Mouse (Mus musculus) c-Kit-positive CD71-positive TER-119-positive erythroid progenitor cells, embryonic 14.5 days (primary cell): ENCODE data around the gene Grtp1.

Source experiments
- DNase-seq: peaks from one replicate; pipeline ENCODE4 v3.0.0-alpha.2; 2013; ENCODE audit warnings: low spot score

Gene Grtp1

DNA sequence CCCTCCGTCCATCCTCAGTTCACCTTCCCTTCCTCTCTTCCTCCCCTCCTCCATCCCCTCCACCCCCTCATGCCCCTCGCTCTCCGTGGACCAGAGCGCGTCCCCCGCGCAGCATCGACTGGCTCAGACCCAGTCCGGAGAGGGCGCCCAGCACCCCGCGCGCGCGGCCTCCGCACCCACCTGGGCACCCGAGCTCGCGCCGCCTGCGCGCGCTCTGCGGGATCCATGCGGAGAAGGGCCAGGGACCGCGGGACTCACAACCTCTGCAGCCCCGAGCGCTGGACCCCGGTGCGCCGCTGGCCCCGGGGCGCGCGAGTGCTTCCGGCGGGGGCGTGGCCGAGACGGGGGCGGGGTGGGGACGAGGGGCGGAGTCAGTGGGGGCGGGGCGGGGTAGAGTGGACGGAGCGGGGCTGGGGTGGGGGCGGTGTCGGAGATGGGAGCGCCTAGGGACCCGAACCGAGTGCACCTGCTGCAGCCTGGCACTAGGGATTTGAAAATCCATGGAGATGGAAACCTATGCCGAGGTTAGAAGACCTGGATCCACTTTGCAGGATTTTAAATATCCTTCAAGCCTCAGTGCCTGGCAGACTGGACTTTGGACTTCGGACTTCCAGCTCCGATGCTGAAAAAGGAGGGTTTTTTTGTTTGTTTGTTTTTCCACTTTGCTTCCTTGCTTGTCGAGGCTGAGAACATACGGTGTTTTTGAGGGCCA, at the start of gene Grtp1:
Gene Grtp1 (minus strand): TSS at position 320 of the 712 bp plus-strand sequence.
- peak; percentile 42 for DNase-seq

DNA sequence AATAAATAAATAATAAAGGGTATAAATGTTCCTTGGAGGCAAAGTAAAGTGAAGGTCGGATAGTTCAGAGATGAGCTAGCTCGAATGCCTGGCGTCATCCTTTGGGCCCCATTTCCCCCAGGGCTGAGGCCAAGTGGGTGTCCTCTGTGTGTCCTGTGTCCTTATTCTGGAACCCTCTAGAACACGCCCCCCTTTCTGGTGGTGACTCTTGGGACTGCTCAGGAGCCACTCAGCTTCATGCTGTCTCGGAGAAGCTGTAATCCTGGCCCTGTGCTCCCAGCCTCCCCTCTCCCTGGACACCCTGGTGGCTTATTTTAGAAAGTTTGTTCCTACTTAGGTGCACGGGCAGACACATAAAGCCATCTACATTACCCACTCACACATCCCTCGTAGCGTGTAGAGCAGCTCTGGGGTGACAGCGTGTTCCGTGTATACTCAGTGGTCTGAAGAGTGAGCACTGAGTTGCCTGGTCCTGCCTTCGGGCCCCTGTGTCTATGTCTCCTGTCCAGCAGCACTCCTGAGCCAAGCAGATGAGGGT, 44.0 kb upstream of the Grtp1 start:
- DNase-seq, result no peak

DNA sequence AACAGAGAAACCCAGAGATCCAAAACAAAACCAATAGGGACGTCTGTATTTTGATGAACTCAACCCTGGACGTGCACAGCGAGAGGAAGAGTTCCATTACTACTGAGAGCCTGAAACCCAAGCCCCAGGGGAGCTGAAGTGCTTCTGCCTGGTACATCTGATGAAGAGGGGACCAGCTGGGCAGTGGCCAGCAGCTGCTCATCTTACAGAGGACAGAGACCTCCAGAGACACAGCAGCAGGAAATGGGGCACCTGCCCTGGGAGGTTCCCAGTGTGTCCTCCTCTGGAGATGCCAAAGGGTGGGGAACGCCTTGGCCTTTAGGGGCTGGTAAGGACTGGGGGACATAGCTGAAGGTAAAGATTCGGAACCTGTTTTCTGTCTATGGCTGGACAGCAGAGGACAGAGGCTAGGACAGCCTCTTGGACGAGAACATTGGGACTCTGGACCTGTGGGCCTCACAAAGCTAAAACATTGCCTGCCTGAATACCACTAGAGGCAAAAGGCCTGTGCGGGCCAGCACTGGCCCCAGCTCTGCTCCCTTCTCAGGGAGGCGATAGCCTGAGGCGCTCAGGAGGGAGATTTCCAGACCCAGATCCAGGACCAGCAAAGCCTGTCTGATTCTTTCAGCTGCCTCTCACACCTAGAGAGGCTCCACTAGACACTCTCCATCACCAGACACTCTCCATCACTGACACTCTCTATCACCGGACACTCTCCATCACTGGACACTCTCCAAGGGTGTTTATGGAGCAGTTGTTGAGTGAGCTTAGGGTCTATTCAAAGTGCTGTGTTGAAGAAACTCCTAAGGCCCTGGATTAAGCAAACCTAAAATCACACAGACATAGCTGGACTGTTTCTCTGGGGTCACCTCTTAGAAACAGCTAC, 42.8 kb upstream of the Grtp1 start:
- DNase-seq, result no peak

DNA sequence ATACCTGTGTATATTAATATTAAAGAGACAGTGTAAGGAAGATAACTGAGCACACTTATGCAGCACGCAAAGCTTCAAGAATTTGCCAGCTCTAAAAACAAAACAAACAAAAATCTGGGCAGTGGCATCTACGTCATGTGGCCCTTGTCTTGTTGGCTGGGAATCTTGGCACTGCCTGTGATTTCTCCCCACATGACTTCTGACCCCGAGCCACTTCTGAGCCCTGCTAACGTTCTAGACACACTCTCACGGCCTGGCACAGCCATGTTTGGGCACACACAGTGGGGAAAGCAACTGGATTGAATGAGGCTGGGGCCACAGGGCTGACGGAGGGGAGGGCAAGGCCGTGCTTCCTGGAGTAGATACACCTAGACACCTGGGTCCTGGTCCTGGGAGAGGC, 40.3 kb upstream of the Grtp1 start:
- DNase-seq, result no peak

DNA sequence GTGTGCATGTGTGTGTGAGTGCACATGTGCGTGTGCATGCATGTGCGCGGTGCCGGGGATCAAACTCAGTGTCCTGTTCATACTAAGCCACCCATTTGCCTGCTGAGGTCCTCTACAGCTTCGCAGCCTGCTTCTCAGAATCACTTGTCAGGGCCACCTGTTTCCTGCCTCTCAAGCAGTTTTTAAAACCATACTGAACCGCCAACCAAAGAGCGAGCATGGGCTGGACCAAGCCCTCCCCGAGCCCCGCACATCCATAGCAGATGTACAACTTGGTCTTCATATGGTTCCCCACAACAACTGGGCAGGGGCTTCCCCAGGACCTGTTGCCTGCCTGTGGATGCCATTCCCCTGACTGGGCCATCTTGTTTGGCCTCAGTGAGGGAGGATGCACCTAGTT, 39.6 kb upstream of the Grtp1 start:
- no peak for DNase-seq

DNA sequence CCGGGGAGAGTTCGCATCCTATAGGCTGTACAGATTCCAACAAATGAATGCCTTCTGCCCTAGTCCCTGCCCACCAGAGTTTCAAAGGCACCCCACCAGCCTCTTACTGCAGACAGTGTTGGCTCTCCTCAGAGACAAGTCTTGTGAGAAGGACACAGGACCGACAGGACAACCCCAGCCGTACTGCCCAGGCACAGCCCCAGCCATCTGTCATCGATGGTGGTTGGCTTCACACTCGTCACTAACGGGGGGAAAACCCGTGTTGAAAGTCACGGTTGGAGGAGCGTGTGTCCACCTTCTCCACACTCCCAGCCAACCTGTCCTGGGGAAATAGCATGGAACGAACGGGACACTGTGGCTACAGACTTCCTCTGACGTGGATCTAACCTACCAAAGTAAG, 34.4 kb upstream of the Grtp1 start:
- DNase-seq, result no peak

DNA sequence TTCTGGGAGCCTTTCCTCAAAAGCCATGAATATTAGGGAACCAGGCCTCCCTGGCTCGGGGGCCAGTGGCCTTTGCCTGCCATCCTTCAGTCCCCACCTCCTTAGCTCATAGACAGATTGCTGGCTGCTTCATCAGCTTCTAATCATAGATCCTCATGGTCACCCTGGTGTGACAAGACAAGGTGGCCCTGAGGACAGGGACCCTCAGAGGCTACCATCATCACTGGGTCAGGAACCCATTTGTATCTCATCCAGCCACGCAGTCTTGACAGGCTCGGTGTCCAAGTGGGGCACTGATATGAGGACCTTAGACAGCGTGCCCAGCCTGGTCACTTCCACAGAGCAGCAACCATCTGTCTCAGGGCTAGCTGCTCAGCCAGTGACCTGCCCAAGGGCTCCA, 30.1 kb upstream of the Grtp1 start:
- no peak for DNase-seq

DNA sequence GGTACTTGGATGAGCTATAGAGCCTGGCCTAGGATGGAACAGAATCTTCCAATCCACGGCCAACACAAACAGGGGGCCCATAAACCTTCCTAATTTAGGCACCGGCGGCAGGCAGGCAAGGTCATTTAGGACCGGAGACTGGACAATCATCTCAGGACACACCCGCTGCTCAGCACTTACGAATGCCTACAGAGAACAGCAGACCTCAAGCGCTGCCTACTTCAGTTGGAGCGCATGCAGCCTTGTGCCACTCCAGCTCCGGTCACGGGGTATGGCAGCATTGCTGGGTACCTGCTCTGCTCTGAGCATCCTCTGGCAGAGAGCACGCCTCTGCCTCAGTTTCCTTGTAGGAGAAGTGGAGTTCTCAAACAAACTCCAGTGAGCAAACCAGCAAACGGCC, 29.4 kb upstream of the Grtp1 start:
- no peak for DNase-seq

DNA sequence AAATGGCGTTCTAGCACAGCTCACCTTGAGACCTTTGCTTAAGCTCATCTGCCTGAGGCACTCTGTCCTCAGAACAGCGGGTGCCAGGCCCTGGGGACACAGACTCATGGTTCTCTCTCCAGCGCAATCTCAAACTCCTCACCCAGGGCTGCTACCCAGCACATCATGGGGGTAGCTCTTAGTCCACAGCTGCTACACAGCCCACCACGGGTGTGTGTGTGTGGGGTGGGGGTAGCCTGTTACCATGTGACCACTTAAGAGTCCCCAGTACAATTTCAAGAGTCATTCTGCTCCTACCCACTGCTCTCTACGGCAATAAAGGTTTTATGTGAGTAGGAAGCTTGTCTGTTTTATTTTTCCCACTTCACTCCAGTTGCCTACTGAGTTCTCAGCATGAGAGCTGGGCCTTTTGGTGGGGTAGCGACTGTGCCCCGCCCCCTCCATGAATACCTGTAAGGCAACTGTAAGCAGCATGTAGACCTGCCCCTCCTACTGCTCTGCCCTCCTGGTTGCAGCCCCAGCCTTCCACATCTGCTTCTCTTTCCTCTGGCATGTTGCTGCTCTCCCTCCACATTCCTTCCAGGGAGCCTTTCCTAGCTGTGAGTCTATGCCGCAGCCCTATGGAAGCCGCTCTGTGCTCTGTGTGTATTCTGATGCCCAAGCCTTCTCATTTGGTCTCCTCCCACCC, 28.6 kb upstream of the Grtp1 start:
- no peak for DNase-seq

DNA sequence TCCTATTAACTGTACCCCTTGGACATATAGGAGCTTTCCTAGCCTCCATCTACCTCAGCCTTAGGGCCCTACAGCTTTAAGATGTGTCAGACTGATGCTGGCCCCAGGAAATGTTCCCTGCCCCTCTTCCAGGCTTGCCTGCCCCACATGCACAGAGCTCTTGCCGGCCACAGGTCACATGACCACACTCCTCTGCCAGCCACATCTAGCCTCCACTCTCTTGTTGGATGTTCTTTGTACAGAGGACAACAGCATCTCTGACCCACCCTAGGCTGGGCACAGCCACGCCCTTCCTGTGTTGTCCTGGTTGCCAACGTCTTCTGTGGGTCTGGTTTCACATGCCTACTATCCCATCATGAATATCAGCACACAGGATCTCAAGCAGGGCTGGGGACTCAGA, 26.8 kb upstream of the Grtp1 start:
- DNase-seq, result no peak

DNA sequence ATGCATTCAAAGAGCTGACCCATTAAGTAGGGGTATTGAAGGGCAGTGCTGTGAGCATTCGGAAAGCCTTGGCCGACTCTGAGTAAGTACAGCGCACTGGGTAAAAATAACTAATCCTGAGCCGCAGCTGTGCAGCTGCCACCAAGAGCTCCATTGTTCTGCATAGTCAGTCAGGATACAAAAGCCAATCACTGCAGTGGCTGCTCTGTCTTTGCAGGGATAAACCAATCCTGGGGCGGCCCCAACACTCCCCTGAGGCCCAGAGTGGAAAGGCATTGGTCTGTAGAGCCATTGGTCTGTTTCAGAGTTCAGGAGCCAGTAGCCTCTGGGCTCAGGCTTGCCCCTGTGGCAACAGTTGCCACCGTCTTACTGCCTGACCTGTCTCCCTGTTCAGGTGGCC, 25.9 kb upstream of the Grtp1 start:
- DNase-seq, result no peak

DNA sequence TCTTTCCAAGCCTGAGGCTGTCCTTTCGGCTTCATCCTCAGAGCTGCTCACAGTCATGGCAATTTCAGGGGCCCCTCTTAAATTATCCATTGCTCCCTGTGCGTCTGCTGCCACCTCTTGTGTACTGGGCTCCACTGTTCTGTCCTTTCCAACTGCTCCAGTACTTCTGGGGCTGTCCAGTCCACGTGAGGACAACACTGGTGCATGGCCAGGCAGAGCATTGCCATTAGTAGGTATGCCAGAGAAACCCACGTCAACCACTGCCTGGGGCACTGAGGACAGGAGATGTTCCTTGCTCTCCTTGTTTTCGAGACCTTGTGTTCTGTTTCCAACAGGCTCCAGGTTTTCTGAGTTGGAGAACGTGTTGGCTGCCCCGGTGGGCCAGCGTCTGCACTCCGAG, 24.0 kb upstream of the Grtp1 start:
- DNase-seq, result no peak

DNA sequence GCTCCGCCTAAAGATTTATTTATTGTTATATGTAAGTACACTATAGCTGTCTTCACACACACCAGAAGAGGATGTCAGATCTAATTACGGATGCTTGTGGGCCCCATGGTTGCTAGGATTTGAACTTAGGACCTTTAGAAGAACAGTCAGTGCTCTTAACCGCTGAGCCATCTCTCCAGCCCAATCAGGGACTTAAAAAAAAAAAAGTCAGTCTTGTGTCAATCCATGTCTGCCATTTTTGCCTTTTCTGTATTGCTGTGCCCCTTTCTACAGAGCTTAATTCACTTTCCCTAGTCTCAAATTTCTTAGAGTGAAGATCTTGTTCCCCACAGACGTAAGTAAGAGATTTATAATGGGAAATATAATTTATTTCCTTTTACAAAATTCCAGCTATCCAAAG, 18.0 kb upstream of the Grtp1 start:
- no peak for DNase-seq

DNA sequence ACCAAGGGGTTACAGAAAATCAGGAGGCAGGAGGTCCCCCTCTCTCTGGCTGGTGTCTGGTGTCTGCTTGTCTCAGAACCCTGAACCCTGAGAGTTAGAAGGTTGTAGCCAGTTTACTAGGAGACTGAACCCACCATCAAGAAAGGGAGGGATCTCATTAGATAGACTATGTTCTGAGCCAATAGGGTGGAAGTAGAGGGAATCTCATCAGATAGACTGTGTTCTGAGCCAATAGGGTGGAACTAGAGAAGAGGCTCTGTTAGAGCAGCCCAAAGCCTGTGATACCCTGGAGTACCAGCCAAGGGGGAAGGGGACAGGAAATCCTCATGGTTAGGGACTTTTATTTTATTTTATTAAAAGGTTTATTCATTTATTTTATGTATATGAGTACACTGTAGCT, 17.6 kb upstream of the Grtp1 start:
- no peak for DNase-seq

DNA sequence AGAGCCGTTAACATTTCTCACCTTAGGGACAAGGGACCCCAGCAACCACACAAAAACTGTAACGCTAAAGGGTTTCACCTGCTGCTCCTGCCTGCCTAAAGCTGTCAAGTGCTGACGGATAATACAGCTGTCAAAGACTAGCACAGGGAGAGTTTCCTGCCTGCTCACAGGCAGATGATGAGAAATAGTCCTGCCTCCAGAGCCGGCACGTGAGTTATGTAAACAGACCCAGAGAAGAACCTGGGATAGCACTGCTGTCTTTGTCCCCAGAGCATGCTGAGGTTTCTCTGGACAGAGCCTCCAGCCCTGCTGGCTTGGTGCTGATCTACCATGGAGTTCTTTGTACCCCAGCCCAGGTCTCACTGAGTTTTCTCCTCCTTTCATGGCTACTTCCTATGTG, 16.7 kb upstream of the Grtp1 start:
- DNase-seq, result no peak

DNA sequence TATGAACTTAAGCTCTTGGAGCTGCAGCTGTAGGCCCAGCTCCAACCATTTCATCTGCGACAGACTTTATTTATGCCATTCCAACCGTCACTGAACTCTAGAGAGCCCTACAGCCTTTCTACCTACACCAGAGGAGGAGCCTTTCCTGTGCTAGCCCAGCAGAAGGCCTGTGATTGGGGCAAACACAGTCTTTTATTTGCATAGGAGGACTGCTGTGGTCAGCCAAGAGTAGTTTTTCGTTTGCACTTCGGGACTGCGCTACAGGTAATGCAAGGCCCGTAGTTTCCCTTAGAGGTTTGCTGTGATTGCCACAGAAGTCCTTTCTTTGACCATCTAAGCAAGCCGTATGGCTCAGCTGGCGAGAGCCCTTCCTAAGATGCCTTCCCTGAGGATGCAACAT, 16.0 kb upstream of the Grtp1 start:
- no peak for DNase-seq

DNA sequence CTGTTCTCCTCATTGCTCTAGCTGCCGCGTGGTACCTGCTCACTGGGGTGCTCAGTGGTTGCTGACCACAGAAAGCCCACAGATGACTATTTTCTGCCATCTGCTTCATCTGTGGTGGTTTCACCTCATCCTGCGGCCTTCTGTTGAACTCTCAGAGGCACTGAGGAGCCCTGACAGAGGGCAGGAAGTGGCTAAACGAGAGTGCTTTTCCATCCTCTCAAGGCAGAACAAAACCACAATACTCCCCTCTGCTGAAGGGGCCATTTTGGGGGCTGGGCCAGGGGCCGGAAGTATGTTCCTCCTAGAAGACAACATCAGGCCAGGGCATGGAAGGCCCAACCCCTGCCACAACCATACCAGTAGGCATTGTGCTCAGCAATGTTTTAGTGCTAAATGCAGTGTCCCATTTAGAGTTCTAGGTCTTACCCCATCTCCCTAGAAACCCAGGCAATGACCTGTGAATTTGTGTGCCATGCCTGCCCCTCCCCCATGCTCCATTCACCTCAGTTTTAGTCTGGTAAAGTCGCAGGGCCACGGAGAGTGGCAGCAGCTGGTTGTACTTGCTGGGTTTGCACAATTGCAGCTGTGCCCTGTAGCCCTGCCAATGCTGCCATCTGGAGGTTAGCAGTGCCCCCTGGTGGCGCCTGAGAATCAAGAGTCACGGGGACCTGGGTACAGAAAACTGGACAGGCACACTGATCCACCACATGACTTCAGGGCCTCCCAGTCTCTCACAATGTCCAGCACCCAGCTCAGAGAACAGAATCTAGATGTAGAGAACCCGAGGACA, 13.3 kb upstream of the Grtp1 start:
- DNase-seq, result peak; percentile 81

DNA sequence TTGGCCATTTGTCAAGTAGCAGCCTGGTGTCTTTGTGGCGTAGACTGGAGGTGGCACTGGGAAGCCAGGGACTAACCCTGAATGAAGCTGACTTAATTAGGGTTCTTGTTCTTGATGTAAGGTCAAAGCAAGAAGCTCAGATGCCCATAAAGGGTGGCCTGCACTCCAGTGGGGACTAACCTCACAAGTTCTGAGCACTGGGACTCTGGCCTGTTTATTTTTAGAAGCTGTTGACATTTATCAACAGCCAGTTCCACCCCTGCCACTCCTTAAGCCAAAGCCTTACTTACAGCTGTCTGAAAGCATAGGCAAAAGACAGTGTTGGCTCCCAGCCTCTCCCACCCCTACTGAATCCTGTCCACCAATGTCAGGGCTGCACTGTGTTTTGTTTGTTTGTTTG, 9.3 kb upstream of the Grtp1 start:
- DNase-seq, result no peak

DNA sequence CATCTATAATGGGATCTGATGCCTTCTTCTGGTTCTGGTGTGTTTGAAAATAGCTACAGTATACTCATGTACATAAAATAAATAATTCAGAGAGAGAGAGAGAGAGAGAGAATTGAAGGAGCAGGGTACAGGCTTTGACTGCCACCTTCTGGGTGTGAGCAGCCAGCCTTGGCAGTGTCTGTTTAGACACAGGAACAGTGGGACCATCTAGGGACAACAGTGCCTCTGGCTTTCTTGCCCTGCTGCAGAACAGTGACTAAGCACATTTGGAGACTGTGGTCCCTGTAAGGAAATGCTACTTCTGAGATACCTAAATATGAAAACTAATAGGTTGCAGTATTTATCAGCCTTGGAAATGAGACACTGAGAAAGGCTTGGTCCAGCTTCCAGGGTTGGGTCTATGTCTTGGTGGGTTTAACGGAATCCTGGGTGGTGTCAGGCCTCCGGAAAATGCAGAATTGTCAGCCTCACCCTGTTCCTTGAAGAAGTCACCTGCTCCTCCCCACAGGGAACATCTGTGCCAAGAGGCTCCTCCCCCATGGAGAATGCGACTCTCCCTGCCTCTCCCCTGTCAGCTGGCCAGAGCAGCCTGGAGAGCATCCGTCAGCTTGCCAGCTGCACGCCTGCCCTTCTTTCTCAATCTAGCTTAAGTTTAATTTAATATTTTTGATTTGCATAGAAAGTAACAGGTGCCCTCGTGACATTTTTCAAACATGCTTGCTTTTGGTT, 8.4 kb upstream of the Grtp1 start:
- peak; percentile 64 for DNase-seq

DNA sequence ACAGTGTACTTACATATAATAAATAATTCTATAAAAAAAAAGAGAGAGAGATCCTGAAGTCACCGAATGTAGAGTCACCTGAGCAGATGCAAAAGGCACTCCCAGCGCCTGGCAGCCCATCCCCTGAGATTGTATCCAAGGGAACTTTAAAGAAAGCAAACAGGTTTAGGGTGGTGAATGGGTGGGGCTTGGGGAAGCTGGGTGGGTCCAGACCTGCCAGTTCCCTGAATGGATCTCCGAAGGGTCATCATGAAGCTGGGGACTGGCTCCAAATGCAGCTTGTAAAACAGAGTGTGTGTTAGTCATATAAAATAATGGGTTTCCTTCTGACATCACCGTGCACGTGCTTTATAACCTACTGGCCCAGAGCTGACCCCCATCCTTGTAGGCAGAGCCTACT, 5.9 kb upstream of the Grtp1 start:
- DNase-seq, result no peak

DNA sequence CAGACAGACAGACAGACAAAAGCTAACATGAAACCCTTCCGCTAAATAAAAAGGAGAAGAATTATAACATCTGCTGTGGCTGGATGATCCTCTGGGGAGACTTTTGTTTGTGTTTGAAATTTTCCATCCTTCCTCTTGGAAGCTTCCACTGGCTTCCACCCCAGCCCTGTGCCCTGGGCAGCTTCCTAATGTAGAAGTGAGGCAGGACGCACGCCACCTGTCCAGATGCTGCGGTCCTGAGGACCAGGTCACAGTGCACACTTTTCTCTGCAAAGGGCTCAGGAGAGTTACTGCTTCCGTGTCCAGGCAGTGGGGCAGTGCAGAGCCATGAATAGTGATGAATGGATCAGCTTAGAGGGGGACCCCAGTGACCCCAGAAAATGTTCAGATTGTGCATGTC, 4.9 kb upstream of the Grtp1 start:
- no peak for DNase-seq
